Mouse (Mus musculus) testis, adult 2 months (tissue): ENCODE measurements around the gene Ap1m1.

Experiments used
- CTCF ChIP-seq: fragments of 200-500 bp; IDR thresholded peaks from 2 replicates; pipeline ENCODE4 v1.5.1; 2012; ENCODE audit warnings: low read depth, mild to moderate bottlenecking, inconsistent platforms, low read length, moderate library complexity; ENCODE audit not compliant: control insufficient read depth, insufficient read depth, insufficient replicate concordance
- POLR2A ChIP-seq: fragments of 200-500 bp; IDR thresholded peaks from 2 replicates; pipeline ENCODE4 v1.6.1; 2012; ENCODE audit warnings: low read depth, mild to moderate bottlenecking, inconsistent platforms, low read length, moderate library complexity; ENCODE audit not compliant: control insufficient read depth

DNA sequence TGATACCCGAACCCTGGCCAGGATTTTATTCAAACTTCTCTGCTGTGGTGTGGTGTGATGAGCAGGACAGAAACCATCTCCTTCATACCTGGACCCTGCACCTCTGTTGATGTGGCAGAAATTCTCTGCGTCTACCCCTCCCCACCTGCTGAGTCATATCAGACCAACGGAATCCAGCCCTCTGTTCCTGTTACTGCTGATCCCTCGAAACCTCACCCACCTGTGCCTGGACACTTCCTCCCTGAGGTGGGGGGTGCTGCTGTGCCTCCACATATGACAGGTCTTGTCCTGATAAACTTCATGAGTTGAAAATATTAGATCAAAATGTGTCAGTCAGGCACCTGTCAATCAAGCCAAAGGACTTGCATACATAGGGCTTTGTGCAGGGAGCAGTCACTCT, 45.5 kb downstream of the Ap1m1 start:
- TF ChIP-seq POLR2A (no peak), CTCF (no peak)
